Mouse (Mus musculus) ES-E14 (cell line): ENCODE data around the gene Shoc2.

Source experiments
- CHD2 ChIP-seq: IDR thresholded peaks from 2 replicates; pipeline ENCODE4 v1.6.1; 2014; ENCODE audit warnings: mild to moderate bottlenecking, low read depth, low read length, inconsistent platforms
- HCFC1 ChIP-seq: IDR thresholded peaks from 2 replicates; pipeline ENCODE4 v1.6.1; 2012; ENCODE audit warnings: low read length, inconsistent platforms, borderline replicate concordance; ENCODE audit not compliant: insufficient read depth
- MAFK ChIP-seq: IDR thresholded peaks from 2 replicates; pipeline ENCODE4 v1.6.1; 2014; ENCODE audit warnings: mild to moderate bottlenecking, low read depth, low read length, inconsistent platforms; ENCODE audit not compliant: insufficient read depth
- ZC3H11A ChIP-seq: IDR thresholded peaks from 2 replicates; pipeline ENCODE4 v1.6.1; 2012; ENCODE audit warnings: low read depth, mild to moderate bottlenecking, inconsistent platforms, low read length, borderline replicate concordance
- ZNF384 ChIP-seq: IDR thresholded peaks from 2 replicates; pipeline ENCODE4 v1.6.1; 2012; ENCODE audit warnings: low read depth, low read length, inconsistent platforms

GRCm38 (mm10) chr19:54076362-54077349 lies 132.6 kb downstream of the Shoc2 start:
- TF ChIP-seq MAFK (no peak), HCFC1 (no peak), ZC3H11A (no peak), CHD2 (no peak), ZNF384 (no peak)
